Mouse (Mus musculus): ENCODE results near the gene 1810065E05Rik. TPM values are rescaled to one million over a fixed set of nuclear protein-coding genes. Genes with fewer than 3 reads are reported as not detected.

The 1810065E05Rik gene
- total RNA-seq (2014; fragmentation: Nextera tagmentation) (not detected in 2 replicates), total RNA-seq (2017) (not detected in 2 replicates)

DNA sequence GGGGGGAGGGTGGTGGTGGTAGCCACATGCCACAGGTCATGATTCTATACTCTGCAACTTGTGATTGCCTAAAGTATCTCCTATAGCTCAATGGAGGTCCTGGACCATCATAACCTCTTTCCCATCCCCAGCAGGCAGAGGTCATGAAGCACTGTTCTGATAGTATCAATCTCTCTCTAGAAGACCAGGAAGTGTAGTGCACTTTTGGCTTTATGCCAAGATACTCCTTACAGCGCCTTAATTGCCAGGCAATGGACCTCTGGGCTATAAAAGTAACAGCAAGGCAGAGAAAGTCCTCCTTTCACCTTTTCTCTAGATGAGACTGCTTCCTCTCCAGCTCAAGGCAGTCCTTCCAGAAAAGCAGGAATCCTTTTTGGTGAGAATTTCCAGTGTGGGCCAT is at the start of gene 1810065E05Rik:
Gene 1810065E05Rik, plus strand, starts transcription at position 297 of the 400 bp plus-strand sequence.
- no peak for ATAC-seq (replicated peaks; ENCODE audit: poor library complexity, severe bottlenecking)

DNA sequence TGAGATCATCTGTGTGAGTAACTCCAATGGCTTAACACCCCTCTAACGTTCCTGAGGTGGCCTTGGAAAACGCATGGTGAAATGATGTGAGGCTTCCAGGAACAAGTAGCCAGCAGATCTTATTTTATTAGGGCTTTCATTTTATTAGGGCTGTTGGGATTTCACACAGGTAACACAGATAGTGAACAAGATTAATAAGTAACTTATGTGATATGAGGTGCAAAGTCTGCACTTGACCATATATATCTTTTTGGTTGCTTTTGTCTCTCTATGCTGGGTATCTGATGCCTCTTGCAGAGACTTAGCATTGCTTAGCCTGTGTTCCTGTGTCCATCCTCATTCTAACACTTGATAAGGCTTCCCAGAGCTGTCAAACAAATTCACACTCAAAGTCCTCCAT is 43.6 kb upstream of the 1810065E05Rik start:
- ATAC-seq (replicated peaks; ENCODE audit: poor library complexity, severe bottlenecking): no peak

DNA sequence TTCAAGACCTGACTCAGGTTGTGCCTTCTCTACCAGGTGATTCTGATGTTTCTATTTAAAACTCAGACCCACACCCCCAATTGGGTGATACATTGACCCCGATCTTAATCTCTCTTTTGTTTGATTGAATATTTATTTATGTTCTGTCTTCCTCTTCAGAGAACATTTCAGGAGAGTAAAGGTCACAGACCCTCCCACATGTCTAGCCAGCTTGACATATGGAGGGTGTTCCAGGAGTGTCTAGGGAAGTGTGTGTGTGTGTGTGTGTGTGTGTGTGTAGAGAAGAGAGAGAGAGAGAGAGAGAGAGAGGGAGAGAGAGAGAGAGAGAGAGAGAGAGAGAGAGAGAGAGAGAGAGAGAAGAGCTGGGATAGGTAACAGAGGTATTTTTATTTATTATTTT is 43.2 kb upstream of the 1810065E05Rik start:
- ATAC-seq (replicated peaks; ENCODE audit: poor library complexity, severe bottlenecking): no peak

DNA sequence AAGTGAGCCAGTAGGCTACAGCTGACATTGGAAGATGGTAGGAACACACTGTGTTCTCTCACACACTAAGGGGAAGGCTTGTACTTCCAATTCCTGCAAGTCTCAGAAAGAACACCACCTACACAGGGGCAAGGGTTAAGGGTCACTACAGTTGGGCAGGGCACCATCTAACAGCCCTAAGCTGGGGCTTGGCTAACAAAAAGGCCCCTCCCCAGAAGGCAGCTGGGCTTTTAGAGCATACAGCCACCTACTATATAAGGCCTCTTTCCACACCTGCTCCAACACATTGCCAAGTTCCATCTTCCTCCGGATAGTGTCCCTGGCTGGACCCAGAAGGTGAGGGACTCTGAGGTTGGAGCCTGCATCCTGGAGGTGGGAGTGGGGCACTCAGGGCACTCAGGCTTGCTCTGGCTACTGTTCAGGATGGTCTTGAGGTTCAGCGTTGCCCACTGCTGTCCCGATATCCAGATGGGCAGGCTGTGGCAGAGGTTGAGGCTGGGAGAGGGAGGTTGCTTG is 42.1 kb upstream of the 1810065E05Rik start, which contains the start of gene Lypd8:
Gene Lypd8, plus strand, starts transcription at position 281 of the 516 bp plus-strand sequence.
- ATAC-seq (replicated peaks; ENCODE audit: poor library complexity, severe bottlenecking): no peak

DNA sequence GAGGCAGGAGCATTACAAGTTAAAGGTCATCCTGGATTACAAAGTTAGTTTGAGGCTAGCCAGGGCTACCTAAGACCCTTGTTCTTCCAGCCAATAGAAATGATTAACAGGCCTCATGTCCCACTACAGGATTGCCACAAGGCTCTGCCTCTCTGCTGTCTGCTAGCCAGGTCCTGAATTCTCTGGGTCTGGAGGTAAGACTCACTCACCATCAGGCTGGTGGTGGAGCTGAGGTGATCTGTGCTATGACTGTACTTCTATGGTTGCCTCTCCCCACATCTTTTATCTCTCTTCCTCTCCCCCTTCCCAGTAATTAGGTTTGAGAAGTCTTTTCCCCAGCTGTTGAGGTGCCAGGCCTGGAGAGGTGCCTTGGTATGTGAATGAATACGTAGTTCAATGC is 41.4 kb upstream of the 1810065E05Rik start:
- no peak for ATAC-seq (replicated peaks; ENCODE audit: poor library complexity, severe bottlenecking)

DNA sequence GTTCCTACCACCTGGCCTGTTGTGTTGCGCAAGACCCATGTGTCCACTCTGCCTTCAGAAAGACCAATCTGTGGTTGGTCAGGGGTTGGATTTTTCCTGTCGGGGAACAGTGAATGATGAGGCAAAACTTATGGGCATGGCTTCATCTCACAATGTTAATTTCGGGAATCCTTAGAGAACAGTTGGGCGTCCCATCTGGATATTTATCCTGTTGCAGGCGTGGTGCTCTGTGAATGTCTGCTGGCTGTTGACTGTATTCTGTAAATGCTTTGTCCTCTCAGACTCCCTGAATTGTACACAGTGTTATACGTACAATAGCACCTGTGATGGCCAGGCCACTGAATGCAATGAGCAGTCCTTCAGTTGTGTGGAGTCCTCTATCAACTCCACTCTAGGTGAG is 38.4 kb upstream of the 1810065E05Rik start:
- ATAC-seq (replicated peaks; ENCODE audit: poor library complexity, severe bottlenecking): no peak

DNA sequence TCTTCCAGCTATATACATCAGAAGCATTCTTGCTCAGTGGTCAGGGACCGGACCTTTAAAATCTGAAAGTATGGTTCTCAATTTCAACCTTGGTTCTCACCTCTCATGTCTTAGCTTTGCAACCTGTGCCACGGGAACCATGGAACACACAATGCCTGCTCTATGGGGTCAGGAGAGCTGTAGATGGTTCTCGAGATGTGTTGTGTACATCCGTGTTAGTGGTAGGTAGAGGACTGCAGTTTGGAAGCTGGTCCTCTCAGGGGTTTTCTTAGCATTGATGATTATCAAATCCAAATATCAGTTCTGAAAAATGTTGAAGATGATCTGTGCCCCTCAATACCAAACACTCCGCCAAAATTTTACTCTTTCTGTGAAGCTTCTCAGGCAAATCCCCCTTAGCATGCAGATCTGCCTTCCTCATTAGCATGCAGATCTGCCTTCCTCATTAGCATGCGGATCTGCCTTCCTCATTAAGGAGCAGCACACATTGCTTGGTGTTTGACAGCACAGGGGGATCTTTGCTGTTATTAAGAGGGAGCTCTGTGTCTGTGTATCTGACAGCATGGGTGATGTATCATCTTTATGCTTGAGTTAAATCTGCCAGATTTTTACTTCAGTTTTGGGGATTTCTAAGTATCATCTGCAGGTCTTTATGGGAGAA is 20.8 kb upstream of the 1810065E05Rik start:
- no peak for ATAC-seq (replicated peaks; ENCODE audit: poor library complexity, severe bottlenecking)

DNA sequence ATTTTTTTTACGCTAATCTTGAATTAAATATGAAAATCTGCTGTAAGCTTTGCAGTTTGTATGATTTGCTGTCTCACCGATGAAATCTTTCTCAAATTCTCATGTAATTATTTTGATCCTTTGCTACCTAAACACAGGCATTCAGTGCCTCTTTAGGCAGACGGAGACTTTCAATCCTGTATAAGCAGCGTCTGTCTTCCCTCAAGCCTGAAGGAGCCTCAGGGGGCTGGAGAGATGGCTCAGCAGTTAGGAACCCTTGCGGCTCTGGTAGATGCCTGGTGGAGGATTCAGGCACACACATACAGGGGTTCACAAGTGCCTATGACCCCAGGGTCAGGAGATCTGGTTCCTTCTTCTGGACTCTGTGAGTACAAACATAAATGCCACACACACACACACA is 20.3 kb upstream of the 1810065E05Rik start:
- ATAC-seq (replicated peaks; ENCODE audit: poor library complexity, severe bottlenecking): no peak

DNA sequence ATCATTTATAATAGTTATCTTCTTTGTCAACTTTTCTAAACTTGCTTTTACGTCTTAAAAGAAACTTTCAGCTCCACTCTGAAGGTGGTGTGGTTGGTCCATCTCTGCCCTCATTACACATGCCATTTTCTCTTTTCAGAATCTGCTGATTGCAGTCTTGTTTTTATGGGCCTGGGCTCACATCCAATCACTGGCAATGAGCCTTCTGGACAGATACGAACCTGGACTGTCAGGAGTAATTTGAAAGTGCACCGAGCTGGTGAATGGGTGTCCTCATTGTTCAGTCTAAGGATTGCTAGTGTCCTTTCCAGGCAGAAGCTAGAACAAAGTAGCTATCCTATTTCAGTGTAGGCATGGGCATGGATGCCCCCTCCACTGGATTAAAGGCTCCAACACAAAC is 12.8 kb upstream of the 1810065E05Rik start:
- no peak for ATAC-seq (replicated peaks; ENCODE audit: poor library complexity, severe bottlenecking)

DNA sequence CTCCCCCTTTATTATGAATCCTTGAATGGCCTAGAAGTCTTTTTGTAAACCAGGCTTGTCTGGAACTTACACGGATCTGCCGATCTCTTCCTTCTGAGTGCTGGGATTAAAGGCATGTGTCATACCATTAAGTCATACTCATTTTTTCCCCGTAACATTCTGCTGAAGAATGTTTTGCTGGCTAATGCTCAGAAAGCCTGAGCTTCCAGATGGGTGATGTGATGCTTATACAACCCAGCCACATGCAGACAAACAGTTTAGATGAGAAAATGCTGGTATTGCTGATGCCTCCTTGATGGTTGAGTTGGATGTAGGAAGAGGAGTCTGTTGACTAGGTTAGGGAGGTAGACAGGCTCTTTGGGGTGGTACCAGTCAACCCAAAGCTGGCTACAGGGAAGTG is 2.6 kb upstream of the 1810065E05Rik start:
- ATAC-seq (replicated peaks; ENCODE audit: poor library complexity, severe bottlenecking): no peak

DNA sequence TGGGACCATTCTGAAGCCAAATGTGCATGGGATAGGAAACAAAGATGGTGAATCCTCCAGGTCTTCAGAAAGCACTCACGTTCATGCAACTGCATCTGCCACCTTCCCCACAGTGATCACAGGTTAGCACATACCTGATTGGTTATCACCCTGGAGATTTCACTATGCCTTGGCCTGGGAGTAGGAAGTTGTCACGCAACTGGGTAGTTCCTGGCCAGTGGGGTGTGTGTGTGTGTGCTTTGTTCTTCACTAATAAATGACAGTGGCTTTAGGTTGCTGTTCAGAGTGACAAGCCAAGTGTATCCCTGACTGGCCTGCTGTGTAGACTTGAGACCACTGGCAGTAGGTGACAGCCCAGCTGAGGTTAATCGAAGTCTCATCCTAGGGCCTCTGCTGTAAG is 11.3 kb downstream of the 1810065E05Rik start, which contains the start of gene Gm12253:
Gene Gm12253, plus strand, starts transcription at position 301 of the 400 bp plus-strand sequence.
- no peak for ATAC-seq (replicated peaks; ENCODE audit: poor library complexity, severe bottlenecking)

DNA sequence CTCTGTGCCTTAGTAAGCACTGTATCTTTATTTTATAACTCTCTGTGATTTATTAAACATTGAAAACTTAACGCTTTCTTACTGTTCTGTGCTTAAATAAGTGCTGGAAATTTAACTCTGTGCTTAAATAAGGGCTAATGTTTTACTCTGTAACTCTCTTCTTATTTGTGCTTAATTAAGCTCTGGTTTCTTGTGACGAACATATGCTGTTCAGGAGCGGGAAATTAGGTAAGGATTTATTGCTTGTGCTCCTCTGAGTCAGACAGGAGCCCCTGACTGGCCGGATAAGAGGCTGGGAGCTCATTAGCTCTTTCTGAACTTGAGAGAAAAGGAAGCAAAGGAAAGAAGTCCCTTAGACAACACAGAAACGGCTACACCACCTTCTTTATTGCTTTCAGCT is 17.0 kb downstream of the 1810065E05Rik start:
- ATAC-seq (replicated peaks; ENCODE audit: poor library complexity, severe bottlenecking): no peak

DNA sequence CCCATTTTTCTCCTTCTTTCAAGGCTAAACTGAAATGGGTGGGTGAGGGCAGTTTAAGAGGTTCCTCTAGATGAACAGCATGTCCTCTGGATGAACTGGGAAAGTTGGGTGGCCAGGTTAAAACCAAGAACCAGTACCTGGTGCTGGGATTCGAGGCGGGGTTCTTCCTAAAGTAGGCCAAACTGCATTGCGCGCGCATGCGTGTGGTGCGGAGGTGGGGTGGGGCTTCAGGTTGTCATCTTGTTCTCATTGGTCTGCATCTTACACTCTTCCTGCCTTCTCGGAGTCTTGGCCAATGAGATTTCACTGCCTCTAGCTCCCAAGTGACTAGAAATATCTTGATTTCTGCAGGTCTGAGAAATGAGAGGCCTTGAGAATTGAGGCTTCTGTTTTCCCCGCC is 31.8 kb downstream of the 1810065E05Rik start, which contains the start of gene Lypd9:
Gene Lypd9, minus strand, starts transcription at position 165 of the 400 bp plus-strand sequence.
- ATAC-seq (replicated peaks; ENCODE audit: poor library complexity, severe bottlenecking): no peak

DNA sequence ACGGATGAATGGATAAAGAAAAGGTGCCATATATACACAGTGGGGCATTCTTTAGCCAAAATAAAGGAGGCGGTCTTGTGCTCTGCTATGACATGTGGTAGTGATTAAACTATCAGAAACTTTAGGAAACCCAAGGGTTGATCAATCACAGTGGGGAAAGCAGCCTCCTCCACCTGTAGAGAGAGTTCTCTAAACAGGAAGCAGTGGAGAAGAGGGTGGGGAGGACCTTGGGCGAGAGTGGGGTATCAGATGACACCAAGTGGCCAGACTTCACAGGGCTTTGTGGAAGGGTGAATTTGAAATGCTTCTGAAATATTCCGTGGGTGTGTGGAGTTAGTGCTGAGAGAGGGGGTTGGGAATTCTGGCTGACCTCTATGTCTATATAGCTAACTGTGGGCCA is 32.7 kb downstream of the 1810065E05Rik start:
- ATAC-seq (replicated peaks; ENCODE audit: poor library complexity, severe bottlenecking): no peak

DNA sequence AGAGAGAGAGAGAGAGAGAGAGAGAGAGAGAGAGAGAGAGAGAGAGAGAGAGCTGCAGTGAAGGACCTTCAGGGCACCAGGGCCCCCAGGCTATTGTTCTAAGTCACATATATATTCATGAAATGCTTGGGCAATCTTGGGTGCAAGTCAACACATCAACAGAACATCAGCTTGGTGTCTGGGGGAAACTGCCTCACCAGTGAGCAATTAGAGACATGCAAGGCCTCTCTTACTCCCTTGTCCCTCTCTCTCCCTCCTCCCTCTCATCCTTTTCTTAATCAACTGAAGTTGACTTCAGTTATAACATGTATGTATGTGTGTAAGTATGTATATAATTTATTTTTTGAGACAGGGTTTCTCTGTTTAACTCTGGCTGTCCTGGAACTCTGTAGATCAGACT is 41.3 kb downstream of the 1810065E05Rik start, which contains the start of gene Olfr30:
Gene Olfr30, minus strand, starts transcription at position 101 of the 400 bp plus-strand sequence.
- no peak for ATAC-seq (replicated peaks; ENCODE audit: poor library complexity, severe bottlenecking)

Other genes with a start within 250 kb of the 1810065E05Rik start
- 77.4 and 92.5 TPM in 2 replicates for gene Mrpl22, start 249.4 kb upstream of the 1810065E05Rik start, total RNA-seq (2014; fragmentation: Nextera tagmentation)
- gene Mrpl22, start 249.4 kb upstream of the 1810065E05Rik start, total RNA-seq (2017): 58.4 and 65.0 TPM in 2 replicates
- 8.5 and 9.6 TPM in 2 replicates for gene Igtp, start 221.6 kb upstream of the 1810065E05Rik start, total RNA-seq (2014; fragmentation: Nextera tagmentation)
- 8.7 and 11.8 TPM in 2 replicates for gene Igtp, start 221.6 kb upstream of the 1810065E05Rik start, total RNA-seq (2017)
- 5.2 and 5.4 TPM in 2 replicates for gene Irgm2, start 221.5 kb upstream of the 1810065E05Rik start, total RNA-seq (2014; fragmentation: Nextera tagmentation)
- 4.2 and 6.3 TPM in 2 replicates for gene Irgm2, start 221.5 kb upstream of the 1810065E05Rik start, total RNA-seq (2017)
- gene 4930438A08Rik, start 146.3 kb upstream of the 1810065E05Rik start, total RNA-seq (2014; fragmentation: Nextera tagmentation): 2.2 TPM in 1 of 2 replicates, not detected in the other
- gene 4930438A08Rik, start 146.3 kb upstream of the 1810065E05Rik start, total RNA-seq (2017): 2.8 and 4.7 TPM in 2 replicates
- gene Zfp692, start 114.0 kb upstream of the 1810065E05Rik start, total RNA-seq (2014; fragmentation: Nextera tagmentation): 35.3 and 35.8 TPM in 2 replicates
- gene Zfp692, start 114.0 kb upstream of the 1810065E05Rik start, total RNA-seq (2017): 22.7 and 27.7 TPM in 2 replicates
- 10.9 and 19.5 TPM in 2 replicates for gene Zfp672, start 90.8 kb upstream of the 1810065E05Rik start, total RNA-seq (2014; fragmentation: Nextera tagmentation)
- gene Zfp672, start 90.8 kb upstream of the 1810065E05Rik start, total RNA-seq (2017): 22.6 and 26.4 TPM in 2 replicates
- gene Sh3bp5l, start 90.4 kb upstream of the 1810065E05Rik start, total RNA-seq (2014; fragmentation: Nextera tagmentation): 4.5 and 10.7 TPM in 2 replicates
- 10.3 and 17.8 TPM in 2 replicates for gene Sh3bp5l, start 90.4 kb upstream of the 1810065E05Rik start, total RNA-seq (2017)
- gene Lypd8, start 42.1 kb upstream of the 1810065E05Rik start, total RNA-seq (2014; fragmentation: Nextera tagmentation): not detected in 2 replicates
- not detected in 2 replicates for gene Lypd8, start 42.1 kb upstream of the 1810065E05Rik start, total RNA-seq (2017)
- not detected in 2 replicates for gene Gm12253, start 11.4 kb downstream of the 1810065E05Rik start, total RNA-seq (2014; fragmentation: Nextera tagmentation)
- gene Gm12253, start 11.4 kb downstream of the 1810065E05Rik start, total RNA-seq (2017): not detected in 2 replicates
- gene Lypd9, start 31.8 kb downstream of the 1810065E05Rik start, total RNA-seq (2014; fragmentation: Nextera tagmentation): not detected in 2 replicates
- gene Lypd9, start 31.8 kb downstream of the 1810065E05Rik start, total RNA-seq (2017): not detected in 2 replicates
- gene Olfr30, start 41.2 kb downstream of the 1810065E05Rik start, total RNA-seq (2014; fragmentation: Nextera tagmentation): not detected in 2 replicates
- gene Olfr30, start 41.2 kb downstream of the 1810065E05Rik start, total RNA-seq (2017): not detected in 2 replicates
- gene Olfr332, start 71.4 kb downstream of the 1810065E05Rik start, total RNA-seq (2014; fragmentation: Nextera tagmentation): not detected in 2 replicates
- gene Olfr332, start 71.4 kb downstream of the 1810065E05Rik start, total RNA-seq (2017): not detected in 2 replicates
- gene Olfr331, start 81.5 kb downstream of the 1810065E05Rik start, total RNA-seq (2014; fragmentation: Nextera tagmentation): not detected in 2 replicates
- gene Olfr331, start 81.5 kb downstream of the 1810065E05Rik start, total RNA-seq (2017): not detected in 2 replicates
- not detected in 2 replicates for gene Olfr330, start 113.7 kb downstream of the 1810065E05Rik start, total RNA-seq (2014; fragmentation: Nextera tagmentation)
- not detected in 2 replicates for gene Olfr330, start 113.7 kb downstream of the 1810065E05Rik start, total RNA-seq (2017)
- gene Olfr329-ps, start 125.3 kb downstream of the 1810065E05Rik start, total RNA-seq (2014; fragmentation: Nextera tagmentation): not detected in 2 replicates
- gene Olfr329-ps, start 125.3 kb downstream of the 1810065E05Rik start, total RNA-seq (2017): not detected in 2 replicates
- not detected in 2 replicates for gene Olfr328, start 134.5 kb downstream of the 1810065E05Rik start, total RNA-seq (2014; fragmentation: Nextera tagmentation)
- gene Olfr328, start 134.5 kb downstream of the 1810065E05Rik start, total RNA-seq (2017): not detected in 2 replicates
- not detected in 2 replicates for gene Olfr224, start 149.4 kb downstream of the 1810065E05Rik start, total RNA-seq (2014; fragmentation: Nextera tagmentation)
- gene Olfr224, start 149.4 kb downstream of the 1810065E05Rik start, total RNA-seq (2017): not detected in 2 replicates
- gene Olfr325, start 156.6 kb downstream of the 1810065E05Rik start, total RNA-seq (2014; fragmentation: Nextera tagmentation): not detected in 2 replicates
- gene Olfr325, start 156.6 kb downstream of the 1810065E05Rik start, total RNA-seq (2017): not detected in 2 replicates
- gene Olfr324, start 174.0 kb downstream of the 1810065E05Rik start, total RNA-seq (2014; fragmentation: Nextera tagmentation): not detected in 2 replicates
- not detected in 2 replicates for gene Olfr324, start 174.0 kb downstream of the 1810065E05Rik start, total RNA-seq (2017)
- not detected in 2 replicates for gene 2210407C18Rik, start 195.0 kb downstream of the 1810065E05Rik start, total RNA-seq (2014; fragmentation: Nextera tagmentation)
- gene 2210407C18Rik, start 195.0 kb downstream of the 1810065E05Rik start, total RNA-seq (2017): not detected in 2 replicates
- gene Olfr323, start 209.4 kb downstream of the 1810065E05Rik start, total RNA-seq (2014; fragmentation: Nextera tagmentation): not detected in 2 replicates
- not detected in 2 replicates for gene Olfr323, start 209.4 kb downstream of the 1810065E05Rik start, total RNA-seq (2017)
- gene Trim58, start 219.4 kb downstream of the 1810065E05Rik start, total RNA-seq (2014; fragmentation: Nextera tagmentation): 1.4 and 1.6 TPM in 2 replicates
- gene Trim58, start 219.4 kb downstream of the 1810065E05Rik start, total RNA-seq (2017): 0.31 and 0.56 TPM in 2 replicates
- gene Olfr322, start 237.7 kb downstream of the 1810065E05Rik start, total RNA-seq (2014; fragmentation: Nextera tagmentation): not detected in 2 replicates
- gene Olfr322, start 237.7 kb downstream of the 1810065E05Rik start, total RNA-seq (2017): not detected in 2 replicates